Mouse (Mus musculus): ENCODE results near the gene Hpn. TPM values are rescaled to one million over a fixed set of nuclear protein-coding genes. Genes with fewer than 3 reads are reported as not detected.

The Hpn gene
- polyA plus RNA-seq, 1 experiment, result 59.6 TPM

DNA sequence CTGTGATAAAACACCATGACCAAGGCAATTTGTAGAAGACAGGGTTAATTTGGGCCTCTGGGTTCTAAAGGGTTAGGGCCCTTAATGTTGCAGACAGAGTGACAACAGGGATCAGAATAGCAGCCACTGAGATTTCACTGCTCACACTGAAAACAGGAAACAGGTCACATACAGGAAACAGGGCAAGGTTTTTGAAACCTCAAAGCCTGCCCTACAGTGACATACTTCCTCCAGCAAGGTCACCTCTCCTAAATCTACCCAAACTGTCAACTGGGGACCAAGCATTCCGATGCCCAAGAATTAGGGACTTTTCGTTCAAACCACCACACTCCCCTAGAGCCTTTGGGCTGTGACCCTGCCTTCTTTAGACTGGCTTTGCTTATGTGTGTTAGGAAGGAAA is 25.4 kb downstream of the Hpn start:
- no peak overlapping the region for H3K4me3 ChIP-seq (replicated peaks; ENCODE audit: control insufficient read depth, low read depth, low read length)
- peaks cover 1% of the 10 kb centered on the region; the same call in 1 of the 2 replicates for H3K4me1 ChIP-seq (ENCODE audit: control insufficient read depth, insufficient read depth, low read length)
- TF ChIP-seq POLR2A (IDR thresholded peaks at IDR 0.05; ENCODE audit: borderline replicate concordance, control insufficient read depth, low read depth, low read length) (no peak), CTCF (IDR thresholded peaks at IDR 0.05; ENCODE audit: control insufficient read depth, insufficient read depth, low read length) (no peak)
- 5% methylated on average over 2 of the region's 2 CpGs for WGBS
- H3K27ac ChIP-seq (ENCODE audit: control insufficient read depth, insufficient read depth, low read depth, low read length, poor library complexity), result peak overlapping the region; percentile 38; the same call in 1 of the 2 replicates

DNA sequence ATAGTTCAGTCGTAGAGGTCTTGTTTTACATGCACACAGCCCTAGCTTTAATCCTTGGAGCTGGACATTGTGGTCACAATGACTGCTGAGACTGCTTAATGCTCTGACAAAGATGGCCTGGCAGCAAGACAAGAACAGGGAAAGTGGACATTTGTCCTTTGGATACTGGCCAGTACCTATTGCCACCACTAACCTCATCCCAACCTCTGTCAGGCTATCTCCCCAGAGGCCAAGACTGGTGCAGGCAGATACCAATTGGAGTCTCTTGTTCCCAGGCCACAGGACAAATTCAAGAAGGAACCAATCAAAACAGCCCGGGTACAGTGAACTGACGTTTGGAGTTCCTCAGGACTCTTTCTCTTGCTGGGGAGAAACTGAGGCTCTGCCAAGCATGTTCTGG is 26.9 kb downstream of the Hpn start:
- no peak for TF ChIP-seq CTCF (IDR thresholded peaks at IDR 0.05; ENCODE audit: control insufficient read depth, insufficient read depth, low read length)
- no peak for TF ChIP-seq POLR2A (IDR thresholded peaks at IDR 0.05; ENCODE audit: borderline replicate concordance, control insufficient read depth, low read depth, low read length)
- WGBS, result 56% methylated on average over 3 of the region's 3 CpGs
- Histone ChIP-seq H3K4me1 (ENCODE audit: control insufficient read depth, insufficient read depth, low read length) (peaks cover 1% of the 10 kb centered on the region; the same call in 1 of the 2 replicates), H3K4me3 (replicated peaks; ENCODE audit: control insufficient read depth, low read depth, low read length) (no peak overlapping the region), H3K27ac (ENCODE audit: control insufficient read depth, insufficient read depth, low read depth, low read length, poor library complexity) (no peak overlapping the region)

DNA sequence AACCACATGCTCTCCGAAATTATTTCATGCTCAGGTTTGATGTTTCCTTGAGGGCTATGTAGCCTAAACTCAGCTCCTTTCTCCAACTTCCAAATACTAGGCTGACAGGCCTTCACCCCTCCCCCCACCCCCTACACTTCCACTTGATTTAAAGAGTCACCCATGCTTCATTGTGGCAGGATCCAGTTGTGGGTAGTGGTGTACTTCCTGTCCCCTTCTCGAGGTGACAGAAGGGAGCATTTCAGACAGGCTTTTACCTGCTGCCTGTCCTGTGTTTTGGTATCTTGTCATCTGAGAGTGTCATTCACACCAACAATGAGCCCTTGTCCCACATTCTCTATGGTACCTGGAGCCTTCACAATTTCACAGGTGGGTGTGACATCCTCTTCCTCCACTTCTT is 27.8 kb downstream of the Hpn start:
- H3K27ac ChIP-seq (ENCODE audit: control insufficient read depth, insufficient read depth, low read depth, low read length, poor library complexity), result no peak overlapping the region
- WGBS, result 5% methylated on average over 2 of the region's 2 CpGs
- peaks cover 1% of the 10 kb centered on the region; the same call in 1 of the 2 replicates for H3K4me1 ChIP-seq (ENCODE audit: control insufficient read depth, insufficient read depth, low read length)
- H3K4me3 ChIP-seq (replicated peaks; ENCODE audit: control insufficient read depth, low read depth, low read length), result no peak overlapping the region
- no peak for TF ChIP-seq POLR2A (IDR thresholded peaks at IDR 0.05; ENCODE audit: borderline replicate concordance, control insufficient read depth, low read depth, low read length)
- TF ChIP-seq CTCF (IDR thresholded peaks at IDR 0.05; ENCODE audit: control insufficient read depth, insufficient read depth, low read length), result no peak

DNA sequence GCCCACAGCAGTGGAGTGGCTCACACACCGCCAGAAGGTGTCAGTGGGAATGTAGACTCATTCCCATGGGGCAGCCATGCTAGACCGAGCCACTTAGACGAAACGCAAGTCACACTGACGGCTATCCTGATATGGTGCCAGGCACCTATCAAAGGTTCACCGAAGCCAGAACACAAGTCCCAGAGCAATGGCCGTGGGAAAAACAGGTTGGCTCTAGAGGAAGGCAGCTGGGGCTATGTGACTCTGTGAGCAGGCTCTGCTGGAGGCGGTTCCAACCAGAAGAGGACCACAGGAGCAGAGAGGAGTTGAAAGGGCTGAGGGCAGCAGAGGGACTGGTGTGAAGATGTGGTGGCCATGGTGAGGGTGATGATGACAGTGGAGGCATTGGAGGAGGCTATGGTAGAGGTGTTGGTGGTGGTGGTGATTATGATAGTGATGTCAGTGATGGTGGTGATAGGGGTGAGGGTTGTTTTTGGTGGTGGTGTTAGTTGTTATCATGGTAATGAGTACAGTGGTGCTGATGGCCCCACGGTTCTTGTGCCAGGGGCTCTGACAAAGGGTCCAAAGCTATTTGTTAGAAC is 28.8 kb downstream of the Hpn start:
- WGBS, result 81% methylated on average over 9 of the region's 9 CpGs
- H3K4me3 ChIP-seq (replicated peaks; ENCODE audit: control insufficient read depth, low read depth, low read length), result no peak overlapping the region
- TF ChIP-seq CTCF (IDR thresholded peaks at IDR 0.05; ENCODE audit: control insufficient read depth, insufficient read depth, low read length) (no peak), POLR2A (IDR thresholded peaks at IDR 0.05; ENCODE audit: borderline replicate concordance, control insufficient read depth, low read depth, low read length) (no peak)

DNA sequence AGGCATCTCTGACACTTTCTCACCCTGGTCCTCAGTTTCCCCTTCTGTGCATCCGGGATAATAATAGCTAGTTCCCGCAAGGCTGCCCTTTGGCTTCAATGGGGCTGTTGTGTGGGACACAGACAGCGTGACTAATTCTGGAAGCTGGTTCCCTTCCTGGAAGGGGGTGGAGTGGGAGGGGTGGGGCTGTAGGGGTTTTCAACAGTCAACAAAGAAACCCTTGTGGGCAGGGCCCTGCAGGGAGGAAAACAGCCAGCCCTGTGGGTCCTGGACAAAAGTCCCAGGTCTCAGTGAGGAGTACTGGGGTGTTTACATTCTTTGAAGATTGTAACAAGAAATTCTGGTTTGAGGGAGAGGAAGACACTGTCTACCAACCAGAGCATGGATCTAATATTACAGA is 29.9 kb downstream of the Hpn start:
- Histone ChIP-seq H3K27ac (ENCODE audit: control insufficient read depth, insufficient read depth, low read depth, low read length, poor library complexity) (no peak overlapping the region), H3K4me3 (replicated peaks; ENCODE audit: control insufficient read depth, low read depth, low read length) (no peak overlapping the region), H3K4me1 (ENCODE audit: control insufficient read depth, insufficient read depth, low read length) (peaks cover 1% of the 10 kb centered on the region; the same call in 1 of the 2 replicates)
- TF ChIP-seq POLR2A (IDR thresholded peaks at IDR 0.05; ENCODE audit: borderline replicate concordance, control insufficient read depth, low read depth, low read length), result no peak
- TF ChIP-seq CTCF (IDR thresholded peaks at IDR 0.05; ENCODE audit: control insufficient read depth, insufficient read depth, low read length), result no peak
- WGBS, result 53% methylated on average over 3 of the region's 3 CpGs

More for the DNA sequence above, 28.8 kb downstream of the Hpn start:
- H3K4me1 ChIP-seq (ENCODE audit: control insufficient read depth, insufficient read depth, low read length), result peaks cover 1% of the 10 kb centered on the region; the same call in 1 of the 2 replicates
- H3K27ac ChIP-seq (ENCODE audit: control insufficient read depth, insufficient read depth, low read depth, low read length, poor library complexity), result no peak overlapping the region

DNA sequence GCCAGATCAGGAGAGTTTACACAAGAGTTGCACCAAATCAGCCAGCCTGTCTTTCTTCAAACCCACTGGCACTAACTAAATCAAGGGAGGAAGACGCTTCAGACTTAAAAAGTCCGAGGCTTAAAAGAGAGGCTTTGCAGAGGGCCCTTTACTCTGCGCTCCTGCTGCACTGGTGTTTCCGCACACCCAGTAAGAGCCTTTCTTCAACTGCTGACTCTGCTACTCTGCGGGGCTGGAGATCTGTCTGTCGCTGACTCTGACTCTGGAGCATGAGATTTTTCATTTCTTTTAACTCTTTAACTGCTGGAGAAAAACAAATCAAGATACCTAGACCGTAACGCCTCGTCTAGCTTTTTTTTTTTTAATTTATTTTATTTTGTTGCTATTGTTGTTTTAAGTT is 30.9 kb downstream of the Hpn start:
- H3K4me1 ChIP-seq (ENCODE audit: control insufficient read depth, insufficient read depth, low read length), result no peaks in the 10 kb centered on the region; the same call in 1 of the 2 replicates
- 73% methylated on average over 9 of the region's 9 CpGs for WGBS
- no peak overlapping the region for H3K27ac ChIP-seq (ENCODE audit: control insufficient read depth, insufficient read depth, low read depth, low read length, poor library complexity)
- no peak overlapping the region for H3K4me3 ChIP-seq (replicated peaks; ENCODE audit: control insufficient read depth, low read depth, low read length)
- TF ChIP-seq CTCF (IDR thresholded peaks at IDR 0.05; ENCODE audit: control insufficient read depth, insufficient read depth, low read length) (no peak), POLR2A (IDR thresholded peaks at IDR 0.05; ENCODE audit: borderline replicate concordance, control insufficient read depth, low read depth, low read length) (no peak)

DNA sequence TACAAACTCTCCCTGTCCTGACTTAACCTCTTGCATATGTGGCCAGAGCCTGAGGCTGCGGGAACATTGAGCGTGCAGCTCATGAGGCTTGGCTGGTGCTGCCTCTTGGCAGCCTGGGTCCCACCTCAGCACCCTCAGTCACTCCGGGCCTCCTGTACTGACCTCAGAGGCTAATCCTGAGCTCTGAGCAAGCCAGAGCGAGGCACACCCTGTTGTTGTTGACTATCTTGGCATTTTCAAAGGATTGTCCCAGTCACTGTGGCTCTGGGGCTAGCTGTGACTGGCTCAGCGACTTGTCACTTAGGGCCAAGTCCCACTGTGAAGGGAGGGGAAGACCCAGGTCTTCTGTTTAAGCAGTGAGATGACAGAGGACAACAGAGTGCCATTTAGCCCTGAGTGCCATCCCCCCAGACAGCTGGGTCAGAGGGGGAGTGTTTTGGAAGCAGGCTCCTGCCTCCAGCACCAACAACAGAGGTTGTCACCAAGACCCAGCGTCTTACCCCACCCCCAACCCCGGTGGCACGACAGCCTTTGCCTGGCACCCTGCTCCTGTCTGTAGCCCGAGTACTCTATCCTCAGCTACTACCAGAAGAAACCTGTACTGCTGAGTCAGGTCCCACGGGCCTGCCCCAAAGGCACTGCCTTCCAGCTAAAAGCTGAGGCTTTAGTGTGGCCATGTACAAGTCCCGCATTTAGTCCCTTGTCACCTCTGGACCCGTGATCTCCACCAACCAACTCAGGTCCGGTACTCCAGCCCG is 32.1 kb downstream of the Hpn start:
- Histone ChIP-seq H3K4me1 (ENCODE audit: control insufficient read depth, insufficient read depth, low read length) (no peaks in the 10 kb centered on the region; the same call in 1 of the 2 replicates), H3K4me3 (replicated peaks; ENCODE audit: control insufficient read depth, low read depth, low read length) (no peak overlapping the region), H3K27ac (ENCODE audit: control insufficient read depth, insufficient read depth, low read depth, low read length, poor library complexity) (no peak overlapping the region)
- TF ChIP-seq POLR2A (IDR thresholded peaks at IDR 0.05; ENCODE audit: borderline replicate concordance, control insufficient read depth, low read depth, low read length), result no peak
- no peak for TF ChIP-seq CTCF (IDR thresholded peaks at IDR 0.05; ENCODE audit: control insufficient read depth, insufficient read depth, low read length)
- WGBS, result 72% methylated on average over 14 of the region's 14 CpGs

DNA sequence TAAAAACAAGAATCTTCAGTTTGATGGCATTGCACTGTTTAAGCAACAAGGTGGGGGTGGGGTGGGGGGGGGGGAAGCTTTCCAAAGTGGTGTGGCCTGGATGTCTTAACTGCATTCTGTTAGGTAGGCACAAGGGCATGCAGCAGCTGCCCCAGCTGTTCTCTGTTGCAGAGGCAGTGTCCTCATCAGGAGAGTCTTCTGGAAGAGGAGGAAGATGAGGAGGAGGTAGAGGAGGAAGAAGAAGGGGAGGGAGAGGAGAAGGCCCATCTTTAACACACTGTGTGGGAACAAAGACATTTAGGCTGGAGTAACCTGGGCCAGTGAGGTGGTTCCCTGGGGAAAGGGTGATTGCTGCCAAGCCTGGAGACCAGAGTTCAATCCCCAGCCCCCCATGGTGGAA is 33.0 kb downstream of the Hpn start:
- H3K4me3 ChIP-seq (replicated peaks; ENCODE audit: control insufficient read depth, low read depth, low read length), result no peak overlapping the region
- TF ChIP-seq CTCF (IDR thresholded peaks at IDR 0.05; ENCODE audit: control insufficient read depth, insufficient read depth, low read length) (no peak), POLR2A (IDR thresholded peaks at IDR 0.05; ENCODE audit: borderline replicate concordance, control insufficient read depth, low read depth, low read length) (no peak)
- no peaks in the 10 kb centered on the region for H3K4me1 ChIP-seq (ENCODE audit: control insufficient read depth, insufficient read depth, low read length)
- H3K27ac ChIP-seq (ENCODE audit: control insufficient read depth, insufficient read depth, low read depth, low read length, poor library complexity), result no peak overlapping the region
